Comparison of ENCODE assay signal across 8 mouse cellular contexts in genomic region chr11:34771221-34771986, GRCm38 (mm10). TPM values are rescaled to one million over a fixed set of nuclear protein-coding genes. Genes with fewer than 3 reads are reported as not detected.
DNase-seq lines count a peak whose midpoint lies in the region; ATAC-seq and TF ChIP-seq lines count a peak whose summit lies in the region.

No protein-coding gene starts in this region.

- no peak overlapping the region for H3K27ac ChIP-seq in forebrain, embryonic 10.5 days

- WGBS in lung, adult 2 months, result 43% methylated on average over 12 of the region's 12 CpGs
- WGBS in forebrain, embryonic 10.5 days, result 69% methylated on average over 12 of the region's 12 CpGs

- ATAC-seq in common myeloid progenitor, adult 5-6 weeks (replicated peaks; ENCODE audit: low read depth, poor library complexity, severe bottlenecking), result peak; percentile 84

- no peaks in the 10 kb centered on the region for H3K36me3 ChIP-seq in forebrain, embryonic 10.5 days (replicated peaks)

- no peak for TF ChIP-seq CTCF in lung, adult 2 months (IDR thresholded peaks at IDR 0.05; ENCODE audit: insufficient read depth, low read length)

- no peak overlapping the region for H3K4me3 ChIP-seq in lung, adult 2 months (replicated peaks; ENCODE audit: extremely low read depth, low read depth, low read length)
- no peak overlapping the region for H3K4me3 ChIP-seq in forebrain, embryonic 10.5 days

- no peaks in the 10 kb centered on the region for H3K9me3 ChIP-seq in forebrain, embryonic 10.5 days

- DNase-seq in frontal cortex, postnatal 10 days (ENCODE audit: low spot score in 2 of 2), result peak; percentile 19 to 20
- DNase-seq in frontal cortex, postnatal 14 days (ENCODE audit: low spot score in 2 of 2), result no peak
- peak; percentile 85 for DNase-seq in CD4-positive helper T cell, adult 2 months (ENCODE audit: low read depth, low spot score)
- DNase-seq in heart, postnatal 4 days, result peak; percentile 57
- DNase-seq in lung, adult 2 months, result peak; percentile 22
- peak; percentile 22 to 51 for DNase-seq in spleen, postnatal 10 days (ENCODE audit: low spot score in 2 of 2)
- no peak for DNase-seq in forebrain, embryonic 10.5 days (ENCODE audit: extremely low spot score, low spot score)

- H3K27me3 ChIP-seq in forebrain, embryonic 10.5 days (ENCODE audit: poor library complexity, severe bottlenecking), result no peaks in the 10 kb centered on the region

- no peak for TF ChIP-seq POLR2A in lung, adult 2 months (IDR thresholded peaks at IDR 0.05; ENCODE audit: borderline replicate concordance, extremely low read depth, low read depth, low read length)

- 0 out of 2 replicates have a peak, but pooled peaks cover 2% of the 10 kb centered on the region for H3K4me1 ChIP-seq in lung, adult 2 months (ENCODE audit: control insufficient read depth, insufficient read depth, low read length)
- H3K4me1 ChIP-seq in forebrain, embryonic 10.5 days, result peaks cover 8% of the 10 kb centered on the region

RNA-seq across cellular contexts. Expression of gene Dock2, which starts 12.3 kb away (rescaled TPM):
- 124 and 126 TPM in 2 replicates for total RNA-seq in common myeloid progenitor, adult 5-6 weeks (2017)
- total RNA-seq in heart, postnatal 4 days (2021), result 1 to 10 TPM; 1.4 to 1.7 TPM
- 5.3 and 8.7 TPM in 2 replicates for polyA plus RNA-seq in lung, adult 2 months (2012; rRNA removed)
- polyA plus RNA-seq in forebrain, embryonic 10.5 days (2016; fragmentation: Nextera tagmentation; extraction: Ambion mirVana), result 0.43 and 0.47 TPM in 2 replicates

Comparison
In these comparisons a context has a peak if more than half of its experiments do, and no peak if none do; other contexts are left out.
1. DNase-seq: peak in frontal cortex, postnatal 10 days (2 of 2), CD4-positive helper T cell, adult 2 months (single experiment), heart, postnatal 4 days (single experiment), lung, adult 2 months (single experiment) and spleen, postnatal 10 days (2 of 2); none in frontal cortex, postnatal 14 days (0 of 2) and forebrain, embryonic 10.5 days (single experiment).
2. RNA of gene Dock2, which starts 12.3 kb away (total RNA-seq): 124 to 126 TPM in common myeloid progenitor, adult 5-6 weeks; 1.4 to 1.7 TPM in heart, postnatal 4 days; every median in the first group is over 10 times any median in the second.